Mouse (Mus musculus): ENCODE results near the gene Mrpl4.
"Not testable (repeated sequence)": the region's sequence is repeated elsewhere in the genome, so short reads cannot be mapped to it uniquely, and the experiment has no call there.

The Mrpl4 gene

DNA sequence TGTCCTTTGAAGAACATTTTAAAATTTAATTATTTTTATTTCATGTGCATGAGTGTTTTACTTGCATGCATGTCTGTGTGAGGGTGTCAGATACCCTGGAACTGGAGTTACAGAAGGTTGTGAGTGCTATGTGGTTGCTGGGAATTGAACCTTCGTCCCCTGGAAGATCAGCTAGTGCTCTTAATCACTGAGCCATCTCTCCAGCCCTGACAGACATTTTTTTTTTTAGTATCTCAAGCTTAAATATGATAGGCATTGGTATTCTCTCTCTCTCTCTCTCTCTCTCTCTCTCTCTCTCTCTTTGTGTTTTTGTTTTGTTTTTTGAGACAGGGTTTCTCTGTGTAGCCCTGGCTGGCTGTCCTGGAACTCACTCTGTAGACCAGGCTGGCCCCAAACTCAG lies 42.2 kb downstream of the Mrpl4 start:
- not testable (repeated sequence) for DNase-seq

DNA sequence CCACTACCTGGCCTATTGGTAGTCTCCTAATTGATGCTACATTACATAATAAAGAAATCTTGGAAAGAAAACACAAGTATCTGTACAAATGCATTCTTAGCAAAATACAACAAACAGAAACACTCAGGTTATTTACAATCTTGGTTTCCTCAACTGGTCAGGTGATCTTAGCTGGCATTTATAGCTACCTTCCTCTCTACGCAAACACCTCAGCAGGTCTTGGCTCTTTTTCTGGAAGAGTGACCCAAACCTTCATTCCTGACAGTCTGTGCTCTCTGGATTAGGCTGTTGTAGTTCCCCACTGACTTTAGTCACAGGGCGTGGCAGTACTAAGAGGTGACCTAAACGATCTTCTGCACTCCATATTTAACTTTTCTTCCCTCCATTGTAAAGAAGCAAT lies 42.7 kb downstream of the Mrpl4 start:
- DNase-seq: no peak

DNA sequence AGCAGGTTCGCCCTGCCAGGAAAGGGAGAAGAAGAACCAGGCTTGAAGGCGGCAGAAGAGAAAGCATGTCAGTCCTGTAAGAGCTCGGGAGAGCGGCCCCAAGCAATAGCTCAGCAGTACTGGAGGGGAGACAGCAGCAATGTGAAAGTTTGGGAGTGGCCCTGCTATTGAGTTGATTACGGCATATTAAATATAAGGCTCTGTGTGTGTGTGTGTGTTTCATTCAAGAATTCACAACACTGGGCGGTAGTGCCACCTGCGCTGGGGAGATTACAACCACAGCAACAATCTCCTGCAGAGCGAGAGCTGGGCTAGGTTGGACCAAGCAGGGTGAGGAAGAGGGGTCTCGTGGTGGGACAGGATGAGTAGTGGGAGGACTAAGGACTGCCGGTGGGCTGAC lies 49.0 kb downstream of the Mrpl4 start:
- DNase-seq: no peak

Measured in thymus, postnatal 14 days (tissue).